Mouse (Mus musculus): ENCODE measurements around the gene Vma21. TPM values are rescaled to one million over a fixed set of nuclear protein-coding genes. Genes with fewer than 3 reads are reported as not detected.

Gene Vma21
- polyA plus RNA-seq (2015; fragmentation: Nextera tagmentation; extraction: Ambion mirVana), result 33.0 and 33.9 TPM in 2 replicates

DNA sequence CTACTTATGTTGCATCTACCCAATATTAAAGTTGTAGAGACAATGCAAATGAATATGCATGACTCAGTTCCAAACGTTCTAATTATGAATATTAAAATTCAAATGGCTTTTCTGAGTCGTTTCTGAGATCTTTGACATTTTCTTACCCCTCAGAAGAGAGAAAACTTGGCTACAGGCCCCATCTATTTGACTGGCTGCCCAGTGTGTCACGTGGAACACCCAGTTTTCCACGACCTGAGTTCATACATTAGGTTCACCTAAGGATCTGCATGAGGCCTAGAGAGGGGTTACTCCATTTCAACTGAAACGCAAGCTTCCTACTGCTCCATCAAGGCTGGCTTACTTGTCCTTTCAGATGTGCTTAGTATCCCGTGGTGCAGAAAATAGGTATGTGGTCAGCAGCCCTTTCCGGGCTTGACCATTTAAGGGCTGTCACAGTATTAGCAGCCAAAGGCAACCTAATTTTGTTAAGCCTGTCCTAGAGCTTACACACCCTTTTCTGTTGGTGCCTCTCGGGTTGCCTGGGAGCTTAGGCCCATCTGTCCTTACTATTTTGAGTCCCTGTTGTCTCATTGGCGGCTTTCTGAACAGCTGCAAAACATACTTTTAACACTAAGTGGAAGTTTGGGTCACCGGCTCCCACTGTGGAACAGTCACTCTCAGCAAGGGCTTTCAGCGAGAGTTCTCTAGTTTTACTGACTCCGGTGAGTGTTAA, at the start of gene Vma21:
Gene Vma21, plus strand, starts transcription at position 294 of the 715 bp plus-strand sequence.
- Histone ChIP-seq H3K4me1 (ENCODE audit: insufficient read depth) (no peaks in the 10 kb centered on the region), H3K4me3 (ENCODE audit: low read depth, low read length) (peak within 1 kb of the TSS; percentile 69), H3K9ac (replicated peaks) (peak within 1 kb of the TSS; percentile 77), H3K36me3 (replicated peaks; ENCODE audit: insufficient read depth, low read length) (no peaks in the 10 kb centered on the region), H3K9me3 (ENCODE audit: low read length) (no peaks in the 10 kb centered on the region), H3K4me2 (ENCODE audit: low read depth, low read length) (peak within 1 kb of the TSS; percentile 69), H3K27ac (ENCODE audit: low read depth) (peak within 1 kb of the TSS; percentile 84), H3K27me3 (ENCODE audit: insufficient read depth, low read length) (no peaks in the 10 kb centered on the region)
- TF ChIP-seq EP300 (IDR thresholded peaks at IDR 0.05; ENCODE audit: low read depth), result no peak
- no peak for TF ChIP-seq CTCF (IDR thresholded peaks at IDR 0.05; ENCODE audit: low read depth)
- peak; percentile 1; the same call in 1 of the 2 replicates for ATAC-seq
- 43% methylated on average over 12 of the region's 12 CpGs for WGBS (ENCODE audit: insufficient replicate concordance)
- peak; percentile 11 for DNase-seq

DNA sequence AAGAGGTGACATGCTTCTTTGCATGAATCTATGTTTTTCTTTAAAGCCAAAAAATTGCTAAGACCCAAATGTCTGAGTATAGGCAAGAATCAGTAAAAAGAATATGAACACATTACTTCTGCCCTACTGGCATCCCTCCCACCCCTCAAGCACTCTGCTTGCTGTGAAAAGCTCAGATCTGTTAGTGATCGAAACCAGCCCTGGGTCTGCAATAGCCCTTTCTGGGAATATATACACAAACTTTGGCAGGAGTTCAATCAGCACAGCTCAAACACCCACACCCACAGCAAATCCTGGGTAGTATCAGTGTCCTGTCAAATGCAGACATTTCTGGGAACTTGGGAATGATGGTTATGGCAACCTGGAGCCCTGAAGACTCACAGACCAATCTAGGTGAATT, 47.8 kb upstream of the Vma21 start:
- WGBS (ENCODE audit: insufficient replicate concordance), result 60% methylated on average over 1 of the region's 1 CpGs
- Histone ChIP-seq H3K9ac (replicated peaks) (no peak overlapping the region), H3K27me3 (ENCODE audit: insufficient read depth, low read length) (0 out of 2 replicates have a peak, but pooled peaks cover 3% of the 10 kb centered on the region), H3K4me2 (ENCODE audit: low read depth, low read length) (no peak overlapping the region), H3K27ac (ENCODE audit: low read depth) (no peak overlapping the region), H3K36me3 (replicated peaks; ENCODE audit: insufficient read depth, low read length) (no peaks in the 10 kb centered on the region), H3K4me1 (ENCODE audit: insufficient read depth) (no peaks in the 10 kb centered on the region), H3K9me3 (ENCODE audit: low read length) (no peaks in the 10 kb centered on the region), H3K4me3 (ENCODE audit: low read depth, low read length) (no peak overlapping the region)
- ATAC-seq (no peak), DNase-seq (no peak)
- TF ChIP-seq CTCF (IDR thresholded peaks at IDR 0.05; ENCODE audit: low read depth) (no peak), EP300 (IDR thresholded peaks at IDR 0.05; ENCODE audit: low read depth) (no peak)

DNA sequence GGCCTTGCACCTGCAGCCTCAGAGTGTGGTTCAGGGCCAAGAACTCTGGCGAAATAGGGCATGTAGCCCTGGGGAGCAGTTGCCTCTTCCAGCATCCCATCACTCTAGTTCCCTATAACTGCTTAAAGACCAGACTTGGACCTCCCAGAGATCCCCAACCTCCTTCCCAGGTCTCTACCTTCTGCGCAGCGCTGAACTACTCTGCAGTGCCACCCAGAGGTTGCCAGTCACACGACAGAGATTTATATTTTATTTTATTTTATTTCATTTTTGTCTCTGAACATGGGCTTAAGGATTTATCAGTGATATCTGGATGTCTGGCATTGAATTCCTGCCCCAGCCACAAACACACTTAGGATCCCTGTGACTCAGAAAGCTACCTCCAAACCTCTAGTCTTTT, 24.6 kb upstream of the Vma21 start:
- H3K4me2 ChIP-seq (ENCODE audit: low read depth, low read length), result no peak overlapping the region
- 19% methylated on average over 4 of the region's 4 CpGs for WGBS (ENCODE audit: insufficient replicate concordance)
- no peak overlapping the region for H3K9ac ChIP-seq (replicated peaks)
- no peaks in the 10 kb centered on the region for H3K9me3 ChIP-seq (ENCODE audit: low read length)
- no peak overlapping the region for H3K27ac ChIP-seq (ENCODE audit: low read depth)
- H3K27me3 ChIP-seq (ENCODE audit: insufficient read depth, low read length), result 0 out of 2 replicates have a peak, but pooled peaks cover 3% of the 10 kb centered on the region
- DNase-seq, result no peak
- H3K36me3 ChIP-seq (replicated peaks; ENCODE audit: insufficient read depth, low read length), result no peaks in the 10 kb centered on the region
- H3K4me1 ChIP-seq (ENCODE audit: insufficient read depth), result no peaks in the 10 kb centered on the region
- no peak for TF ChIP-seq EP300 (IDR thresholded peaks at IDR 0.05; ENCODE audit: low read depth)
- TF ChIP-seq CTCF (IDR thresholded peaks at IDR 0.05; ENCODE audit: low read depth), result 0 out of 2 replicates have a peak, but pooled peaks have one; percentile 20
- no peak overlapping the region for H3K4me3 ChIP-seq (ENCODE audit: low read depth, low read length)
- ATAC-seq, result no peak

DNA sequence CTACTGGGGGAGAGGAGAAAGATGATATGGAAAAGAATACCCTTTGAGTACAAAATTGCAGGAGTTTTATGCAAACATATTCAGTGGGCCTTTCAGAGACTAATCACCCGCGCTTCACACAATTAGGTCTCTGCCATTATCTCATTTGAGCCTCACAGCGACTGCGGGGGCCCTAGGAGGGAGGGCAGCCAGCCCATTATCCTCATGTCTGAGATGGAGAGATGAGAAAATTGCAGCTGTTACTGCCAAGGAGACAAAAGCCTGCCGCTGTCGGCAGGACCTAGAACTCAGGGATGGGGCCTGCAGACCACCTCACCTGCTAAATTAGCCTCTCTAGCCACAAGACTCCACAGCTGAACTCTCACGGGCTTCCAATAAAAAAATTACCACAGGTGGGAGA, 18.0 kb upstream of the Vma21 start:
- Histone ChIP-seq H3K9me3 (ENCODE audit: low read length) (no peaks in the 10 kb centered on the region), H3K4me1 (ENCODE audit: insufficient read depth) (no peaks in the 10 kb centered on the region), H3K27me3 (ENCODE audit: insufficient read depth, low read length) (no peaks in the 10 kb centered on the region), H3K27ac (ENCODE audit: low read depth) (no peak overlapping the region), H3K4me3 (ENCODE audit: low read depth, low read length) (no peak overlapping the region), H3K9ac (replicated peaks) (no peak overlapping the region), H3K4me2 (ENCODE audit: low read depth, low read length) (no peak overlapping the region), H3K36me3 (replicated peaks; ENCODE audit: insufficient read depth, low read length) (no peaks in the 10 kb centered on the region)
- 70% methylated on average over 7 of the region's 7 CpGs for WGBS (ENCODE audit: insufficient replicate concordance)
- no peak for ATAC-seq
- TF ChIP-seq EP300 (IDR thresholded peaks at IDR 0.05; ENCODE audit: low read depth) (no peak), CTCF (IDR thresholded peaks at IDR 0.05; ENCODE audit: low read depth) (no peak)
- no peak for DNase-seq

DNA sequence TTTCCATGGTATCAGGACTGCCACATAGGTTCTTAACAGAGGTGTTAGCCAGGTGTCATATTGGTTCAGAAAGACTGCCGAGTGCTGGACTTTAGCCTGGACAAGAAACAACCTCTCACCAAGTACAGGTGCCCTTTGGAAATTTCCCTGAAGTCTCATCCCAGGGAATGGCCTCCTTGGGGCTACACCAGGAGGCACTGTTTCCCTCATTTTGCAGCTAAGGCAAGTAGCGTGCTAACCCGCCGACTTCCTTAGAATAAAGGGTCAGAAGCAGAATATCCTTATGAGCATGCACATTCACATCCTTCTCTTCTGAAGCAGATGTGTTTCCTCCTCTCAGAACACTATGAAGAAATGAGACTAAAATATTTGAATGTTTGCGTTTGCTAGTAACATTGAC, 16.8 kb upstream of the Vma21 start:
- ATAC-seq, result no peak
- Histone ChIP-seq H3K4me1 (ENCODE audit: insufficient read depth) (no peaks in the 10 kb centered on the region), H3K9ac (replicated peaks) (no peak overlapping the region), H3K36me3 (replicated peaks; ENCODE audit: insufficient read depth, low read length) (no peaks in the 10 kb centered on the region), H3K27me3 (ENCODE audit: insufficient read depth, low read length) (no peaks in the 10 kb centered on the region), H3K4me3 (ENCODE audit: low read depth, low read length) (no peak overlapping the region), H3K9me3 (ENCODE audit: low read length) (no peaks in the 10 kb centered on the region), H3K4me2 (ENCODE audit: low read depth, low read length) (no peak overlapping the region), H3K27ac (ENCODE audit: low read depth) (no peak overlapping the region)
- TF ChIP-seq EP300 (IDR thresholded peaks at IDR 0.05; ENCODE audit: low read depth), result no peak
- peak; percentile 41 for TF ChIP-seq CTCF (IDR thresholded peaks at IDR 0.05; ENCODE audit: low read depth)
- 66% methylated on average over 5 of the region's 5 CpGs for WGBS (ENCODE audit: insufficient replicate concordance)
- no peak for DNase-seq

- 40% methylated on average over 5 of the region's 5 CpGs for WGBS (ENCODE audit: insufficient replicate concordance)
- H3K9ac ChIP-seq (replicated peaks), result no peak overlapping the region
- no peak for ATAC-seq
- H3K4me1 ChIP-seq (ENCODE audit: insufficient read depth), result no peaks in the 10 kb centered on the region
- no peak overlapping the region for H3K27ac ChIP-seq (ENCODE audit: low read depth)
- H3K36me3 ChIP-seq (replicated peaks; ENCODE audit: insufficient read depth, low read length), result no peaks in the 10 kb centered on the region
- TF ChIP-seq CTCF (IDR thresholded peaks at IDR 0.05; ENCODE audit: low read depth) (no peak), EP300 (IDR thresholded peaks at IDR 0.05; ENCODE audit: low read depth) (no peak)
- no peak overlapping the region for H3K4me3 ChIP-seq (ENCODE audit: low read depth, low read length)
- no peak overlapping the region for H3K4me2 ChIP-seq (ENCODE audit: low read depth, low read length)
- H3K9me3 ChIP-seq (ENCODE audit: low read length), result no peaks in the 10 kb centered on the region
- no peak for DNase-seq
- H3K27me3 ChIP-seq (ENCODE audit: insufficient read depth, low read length), result no peaks in the 10 kb centered on the region
Observed at GRCm38 (mm10) chrX:71811966-71812835, 3.5 kb upstream of the Vma21 start.
